In the genomic region with DNA sequence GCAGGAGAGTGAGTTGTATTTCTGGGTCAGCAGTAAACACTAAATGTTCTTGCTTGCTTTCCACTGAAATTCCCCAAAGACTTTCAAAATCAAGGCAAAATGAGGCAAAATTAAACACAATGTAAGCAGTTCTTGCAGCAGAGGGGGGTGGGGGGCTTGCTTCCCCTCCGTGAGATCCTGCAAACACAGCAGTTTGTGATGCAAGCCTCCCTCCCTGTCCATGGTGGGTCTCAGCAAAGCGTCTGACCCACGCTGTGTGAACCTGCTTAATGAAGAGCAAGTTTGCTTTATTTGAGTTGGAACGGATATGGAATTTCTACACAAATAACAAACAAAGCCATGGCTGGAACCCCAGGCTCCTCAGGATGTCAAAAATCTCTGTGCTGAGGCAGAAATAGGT, we compare ENCODE assay signal across 22 mouse cellular contexts.
DNase-seq lines count a peak whose midpoint lies in the region; ATAC-seq lines count a peak whose summit lies in the region.
"Had no signal": no experiment of that assay in that cellular context is flagged by ENCODE, and none has a peak within 500 bp of the region (broad histone marks: within the 10 kb centered on the region; RNA-seq: fewer than 3 reads in every experiment).

No protein-coding gene starts in this region.

- no peaks in the 10 kb centered on the region for H3K27me3 ChIP-seq in hindbrain, embryonic 15.5 days
- H3K27me3 ChIP-seq in hindbrain, embryonic 12.5 days = no peaks in the 10 kb centered on the region
- no peaks in the 10 kb centered on the region for H3K27me3 ChIP-seq in midbrain, embryonic 14.5 days (ENCODE audit: control insufficient read depth, insufficient read depth, low read length)
- H3K27me3 ChIP-seq in midbrain, embryonic 10.5 days (ENCODE audit: low read depth, poor library complexity, severe bottlenecking) = no peaks in the 10 kb centered on the region
- H3K27me3 ChIP-seq in embryonic facial prominence, embryonic 15.5 days = no peaks in the 10 kb centered on the region
- H3K27me3 ChIP-seq: forebrain, embryonic 13.5 days; heart, embryonic 15.5 days; liver, embryonic 13.5 days; megakaryocyte, embryonic 14.5 days; Patski had no signal

- no peak for ATAC-seq in hindbrain, embryonic 15.5 days (ENCODE audit: low FRiP score, low read depth)
- no peak for ATAC-seq in hindbrain, embryonic 12.5 days (ENCODE audit: low FRiP score)
- ATAC-seq in midbrain, embryonic 14.5 days (ENCODE audit: low FRiP score, low TSS enrichment) = no peak
- 0 out of 2 replicates have a peak, but pooled peaks have one; percentile 54 for ATAC-seq in embryonic facial prominence, embryonic 15.5 days (ENCODE audit: insufficient number of reproducible peaks, low FRiP score, low TSS enrichment, low read depth)
- ATAC-seq: forebrain, embryonic 13.5 days; Patski had no signal

- WGBS in hindbrain, embryonic 15.5 days = 52% methylated on average over 4 of the region's 4 CpGs
- WGBS in hindbrain, embryonic 12.5 days = 63% methylated on average over 4 of the region's 4 CpGs
- 71% methylated on average over 4 of the region's 4 CpGs for WGBS in midbrain, embryonic 14.5 days
- WGBS in midbrain, embryonic 10.5 days = 70% methylated on average over 4 of the region's 4 CpGs
- WGBS in embryonic facial prominence, embryonic 15.5 days = 47% methylated on average over 4 of the region's 4 CpGs

- peak overlapping the region; percentile 29; the same call in 1 of the 2 replicates for H3K27ac ChIP-seq in hindbrain, embryonic 15.5 days (replicated peaks)
- no peak overlapping the region for H3K27ac ChIP-seq in hindbrain, embryonic 12.5 days
- no peak overlapping the region for H3K27ac ChIP-seq in midbrain, embryonic 14.5 days (replicated peaks; ENCODE audit: low read depth, low read length)
- no peak overlapping the region for H3K27ac ChIP-seq in midbrain, embryonic 10.5 days (replicated peaks)
- 0 out of 2 replicates have a peak overlapping the region, but pooled peaks have one; percentile 34 for H3K27ac ChIP-seq in embryonic facial prominence, embryonic 15.5 days (replicated peaks)
- H3K27ac ChIP-seq: forebrain, embryonic 13.5 days; gastrocnemius, adult 2 months; heart, embryonic 15.5 days; liver, embryonic 13.5 days; stomach, postnatal 0 days had no signal

- no peaks in the 10 kb centered on the region for H3K9me3 ChIP-seq in hindbrain, embryonic 15.5 days
- no peaks in the 10 kb centered on the region for H3K9me3 ChIP-seq in hindbrain, embryonic 12.5 days (replicated peaks)
- no peaks in the 10 kb centered on the region for H3K9me3 ChIP-seq in midbrain, embryonic 14.5 days (ENCODE audit: control insufficient read depth, low read length)
- H3K9me3 ChIP-seq in midbrain, embryonic 10.5 days (replicated peaks) = no peaks in the 10 kb centered on the region
- H3K9me3 ChIP-seq in embryonic facial prominence, embryonic 15.5 days (replicated peaks) = no peaks in the 10 kb centered on the region
- H3K9me3 ChIP-seq: forebrain, embryonic 13.5 days; heart, embryonic 15.5 days; liver, embryonic 13.5 days had no signal

- H3K4me3 ChIP-seq in hindbrain, embryonic 15.5 days = no peak overlapping the region
- no peak overlapping the region for H3K4me3 ChIP-seq in hindbrain, embryonic 12.5 days
- H3K4me3 ChIP-seq in midbrain, embryonic 14.5 days (replicated peaks; ENCODE audit: low read depth, low read length) = no peak overlapping the region
- no peak overlapping the region for H3K4me3 ChIP-seq in midbrain, embryonic 10.5 days
- H3K4me3 ChIP-seq in embryonic facial prominence, embryonic 15.5 days (replicated peaks) = no peak overlapping the region
- H3K4me3 ChIP-seq: erythroblast, embryonic 14.5 days; forebrain, embryonic 13.5 days; gastrocnemius, adult 2 months; heart, embryonic 15.5 days; liver, embryonic 13.5 days; megakaryocyte, embryonic 14.5 days had no signal

- H3K4me1 ChIP-seq in hindbrain, embryonic 15.5 days (replicated peaks) = peaks cover 4% of the 10 kb centered on the region; the same call in 1 of the 2 replicates
- H3K4me1 ChIP-seq in hindbrain, embryonic 12.5 days = 0 out of 2 replicates have a peak, but pooled peaks cover 3% of the 10 kb centered on the region
- H3K4me1 ChIP-seq in midbrain, embryonic 14.5 days (ENCODE audit: control insufficient read depth, insufficient read depth, low read length) = no peaks in the 10 kb centered on the region
- H3K4me1 ChIP-seq in midbrain, embryonic 10.5 days = no peaks in the 10 kb centered on the region
- H3K4me1 ChIP-seq in embryonic facial prominence, embryonic 15.5 days = peaks cover 9% of the 10 kb centered on the region
- H3K4me1 ChIP-seq: forebrain, embryonic 13.5 days; heart, embryonic 15.5 days; liver, embryonic 13.5 days; megakaryocyte, embryonic 14.5 days had no signal

- no peaks in the 10 kb centered on the region for H3K36me3 ChIP-seq in hindbrain, embryonic 15.5 days
- H3K36me3 ChIP-seq in hindbrain, embryonic 12.5 days = no peaks in the 10 kb centered on the region
- H3K36me3 ChIP-seq in midbrain, embryonic 14.5 days (ENCODE audit: control insufficient read depth, insufficient read depth, low read length) = no peaks in the 10 kb centered on the region
- no peaks in the 10 kb centered on the region for H3K36me3 ChIP-seq in midbrain, embryonic 10.5 days
- H3K36me3 ChIP-seq in embryonic facial prominence, embryonic 15.5 days = no peaks in the 10 kb centered on the region
- H3K36me3 ChIP-seq: heart, embryonic 15.5 days; liver, embryonic 13.5 days had no signal

- intact Hi-C loops in left cerebral cortex, postnatal 4 days (cut with DNase I) = no loop called here
- intact Hi-C loops in heart, postnatal 36 days (cut with DNase I) = no loop called here

- H3K9ac ChIP-seq in hindbrain, embryonic 15.5 days = no peak overlapping the region
- no peak overlapping the region for H3K9ac ChIP-seq in hindbrain, embryonic 12.5 days
- H3K9ac ChIP-seq in midbrain, embryonic 14.5 days (replicated peaks; ENCODE audit: low read length) = no peak overlapping the region
- no peak overlapping the region for H3K9ac ChIP-seq in embryonic facial prominence, embryonic 15.5 days
- H3K9ac ChIP-seq: forebrain, embryonic 13.5 days; heart, embryonic 15.5 days; liver, embryonic 13.5 days had no signal

- peak; percentile 5 for DNase-seq in left cerebral cortex, postnatal 4 days
- no peak for DNase-seq in left cerebral cortex, adult 18-20 months (ENCODE audit: low spot score in 2 of 2)
- DNase-seq in midbrain, embryonic 14.5 days = peak; percentile 11
- DNase-seq in midbrain, embryonic 10.5 days (ENCODE audit: low spot score) = no peak
- DNase-seq in heart, postnatal 36 days = no peak
- DNase-seq: adrenal gland, postnatal 36 days; cerebellum, adult 11 months; cerebellum, adult 9-11 months; gastrocnemius, adult 2 months; liver, embryonic 13.5 days; lung, postnatal 14 days; thymus, adult 2 months; thymus, postnatal 4 days had no signal

- H3K4me2 ChIP-seq in hindbrain, embryonic 15.5 days = no peak overlapping the region
- no peak overlapping the region for H3K4me2 ChIP-seq in hindbrain, embryonic 12.5 days (replicated peaks)
- H3K4me2 ChIP-seq in midbrain, embryonic 14.5 days (ENCODE audit: low read length) = no peak overlapping the region
- no peak overlapping the region for H3K4me2 ChIP-seq in embryonic facial prominence, embryonic 15.5 days (replicated peaks)
- H3K4me2 ChIP-seq: forebrain, embryonic 13.5 days; heart, embryonic 15.5 days; liver, embryonic 13.5 days had no signal

Comparison
In these comparisons a context has a peak if more than half of its experiments do, and no peak if none do; other contexts are left out.
1. H3K27ac ChIP-seq: peak in hindbrain, embryonic 15.5 days (single experiment) and embryonic facial prominence, embryonic 15.5 days (single experiment); none in hindbrain, embryonic 12.5 days (single experiment), midbrain, embryonic 14.5 days (single experiment) and midbrain, embryonic 10.5 days (single experiment).
2. DNase-seq: peak in left cerebral cortex, postnatal 4 days (single experiment) and midbrain, embryonic 14.5 days (single experiment); none in left cerebral cortex, adult 18-20 months (0 of 2), midbrain, embryonic 10.5 days (single experiment) and heart, postnatal 36 days (0 of 2).